Mouse (Mus musculus): ENCODE results near the gene 9930104L06Rik. TPM values are rescaled to one million over a fixed set of nuclear protein-coding genes. Genes with fewer than 3 reads are reported as not detected.

The 9930104L06Rik gene
- 7.7 TPM for polyA plus RNA-seq (2014; fragmentation: Illumina TruSeq; extraction: RNeasy Lipid Tissue Mini Kit (QIAGEN cat#74804); ENCODE audit: low read depth, low replicate concordance)

GRCm38 (mm10) chr4:124936613-124937471 is at the start of gene 9930104L06Rik:
Gene 9930104L06Rik (plus strand): TSS chr4:124937048.

GRCm38 (mm10) chr4:124939211-124939610 is 2.4 kb downstream of the 9930104L06Rik start, which contains the start of gene Cdca8:
Gene Cdca8 (minus strand): TSS chr4:124939311.

GRCm38 (mm10) chr4:124985671-124986602 is 49.1 kb downstream of the 9930104L06Rik start, which contains the start of gene Rspo1:
Gene Rspo1 (plus strand): TSS chr4:124986430.

Other genes with a start within 250 kb of the 9930104L06Rik start
- 91.4 TPM for gene Utp11, start 243.4 kb upstream of the 9930104L06Rik start, polyA plus RNA-seq (2014; fragmentation: Illumina TruSeq; extraction: RNeasy Lipid Tissue Mini Kit (QIAGEN cat#74804); ENCODE audit: low read depth, low replicate concordance)
- gene Fhl3, start 236.3 kb upstream of the 9930104L06Rik start, polyA plus RNA-seq (2014; fragmentation: Illumina TruSeq; extraction: RNeasy Lipid Tissue Mini Kit (QIAGEN cat#74804); ENCODE audit: low read depth, low replicate concordance) = not detected
- gene Sf3a3, start 222.3 kb upstream of the 9930104L06Rik start, polyA plus RNA-seq (2014; fragmentation: Illumina TruSeq; extraction: RNeasy Lipid Tissue Mini Kit (QIAGEN cat#74804); ENCODE audit: low read depth, low replicate concordance) = 33.8 TPM
- 17.5 TPM for gene Inpp5b, start 195.2 kb upstream of the 9930104L06Rik start, polyA plus RNA-seq (2014; fragmentation: Illumina TruSeq; extraction: RNeasy Lipid Tissue Mini Kit (QIAGEN cat#74804); ENCODE audit: low read depth, low replicate concordance)
- gene Mtf1, start 134.9 kb upstream of the 9930104L06Rik start, polyA plus RNA-seq (2014; fragmentation: Illumina TruSeq; extraction: RNeasy Lipid Tissue Mini Kit (QIAGEN cat#74804); ENCODE audit: low read depth, low replicate concordance) = 15.1 TPM
- 21.5 TPM for gene Yrdc, start 86.4 kb upstream of the 9930104L06Rik start, polyA plus RNA-seq (2014; fragmentation: Illumina TruSeq; extraction: RNeasy Lipid Tissue Mini Kit (QIAGEN cat#74804); ENCODE audit: low read depth, low replicate concordance)
- 1.2 TPM for gene 1110065P20Rik, start 85.9 kb upstream of the 9930104L06Rik start, polyA plus RNA-seq (2014; fragmentation: Illumina TruSeq; extraction: RNeasy Lipid Tissue Mini Kit (QIAGEN cat#74804); ENCODE audit: low read depth, low replicate concordance)
- 0.25 TPM for gene Maneal, start 74.9 kb upstream of the 9930104L06Rik start, polyA plus RNA-seq (2014; fragmentation: Illumina TruSeq; extraction: RNeasy Lipid Tissue Mini Kit (QIAGEN cat#74804); ENCODE audit: low read depth, low replicate concordance)
- gene Epha10, start 56.1 kb upstream of the 9930104L06Rik start, polyA plus RNA-seq (2014; fragmentation: Illumina TruSeq; extraction: RNeasy Lipid Tissue Mini Kit (QIAGEN cat#74804); ENCODE audit: low read depth, low replicate concordance) = not detected
- 26.0 TPM for gene Cdca8, start 2.3 kb downstream of the 9930104L06Rik start, polyA plus RNA-seq (2014; fragmentation: Illumina TruSeq; extraction: RNeasy Lipid Tissue Mini Kit (QIAGEN cat#74804); ENCODE audit: low read depth, low replicate concordance)
- 0.22 TPM for gene Rspo1, start 49.4 kb downstream of the 9930104L06Rik start, polyA plus RNA-seq (2014; fragmentation: Illumina TruSeq; extraction: RNeasy Lipid Tissue Mini Kit (QIAGEN cat#74804); ENCODE audit: low read depth, low replicate concordance)
- gene Gnl2, start 79.5 kb downstream of the 9930104L06Rik start, polyA plus RNA-seq (2014; fragmentation: Illumina TruSeq; extraction: RNeasy Lipid Tissue Mini Kit (QIAGEN cat#74804); ENCODE audit: low read depth, low replicate concordance) = 51.8 TPM
- not detected for gene Dnali1, start 128.7 kb downstream of the 9930104L06Rik start, polyA plus RNA-seq (2014; fragmentation: Illumina TruSeq; extraction: RNeasy Lipid Tissue Mini Kit (QIAGEN cat#74804); ENCODE audit: low read depth, low replicate concordance)
- 14.0 TPM for gene Snip1, start 129.6 kb downstream of the 9930104L06Rik start, polyA plus RNA-seq (2014; fragmentation: Illumina TruSeq; extraction: RNeasy Lipid Tissue Mini Kit (QIAGEN cat#74804); ENCODE audit: low read depth, low replicate concordance)
- 36.0 TPM for gene Meaf6, start 148.1 kb downstream of the 9930104L06Rik start, polyA plus RNA-seq (2014; fragmentation: Illumina TruSeq; extraction: RNeasy Lipid Tissue Mini Kit (QIAGEN cat#74804); ENCODE audit: low read depth, low replicate concordance)
- 0.41 TPM for gene Zc3h12a, start 190.8 kb downstream of the 9930104L06Rik start, polyA plus RNA-seq (2014; fragmentation: Illumina TruSeq; extraction: RNeasy Lipid Tissue Mini Kit (QIAGEN cat#74804); ENCODE audit: low read depth, low replicate concordance)